Mouse (Mus musculus) ES-E14 (cell line): ENCODE results near the gene Fam110a. TPM values are rescaled to one million over a fixed set of nuclear protein-coding genes. Genes with fewer than 3 reads are reported as not detected.

ENCODE experiments used
- DNase-seq: peaks from one replicate; pipeline ENCODE4 v3.0.0-alpha.2; 2013; ENCODE audit warnings: low read depth, low spot score
- H3K27ac ChIP-seq: 2 replicates; pipeline ENCODE4 v1.5.1; 2012; ENCODE audit warnings: low read depth, mild to moderate bottlenecking, low read length, moderate library complexity, mixed read lengths; ENCODE audit not compliant: poor library complexity, insufficient read depth, severe bottlenecking
- H3K36me3 ChIP-seq: 2 replicates; pipeline ENCODE4 v1.6.1; 2012; ENCODE audit warnings: mild to moderate bottlenecking, low read length, moderate library complexity, mixed read lengths; ENCODE audit not compliant: control insufficient read depth, poor library complexity, insufficient read depth, severe bottlenecking
- H3K4me1 ChIP-seq, 2 experiments: fragments of 150-350 bp in 1 of 2; sonication (generic) in 1 of 2; 2 replicates each; pipeline ENCODE4 v1.6.1; 2012; ENCODE audit warnings: low read length in 2 of 2, mild to moderate bottlenecking in 1 of 2, mixed read lengths in 1 of 2; ENCODE audit not compliant: control insufficient read depth in 2 of 2, insufficient read depth in 2 of 2, poor library complexity in 1 of 2
- H3K4me3 ChIP-seq, 2 experiments: fragments of 150-350 bp in 1 of 2; sonication (generic) in 1 of 2; 2 replicates each; pipeline ENCODE4 v1.5.1; 2012; ENCODE audit warnings: low read length in 2 of 2, low read depth in 1 of 2, mild to moderate bottlenecking in 1 of 2, mixed read lengths in 1 of 2; ENCODE audit not compliant: insufficient read depth in 1 of 2, poor library complexity in 1 of 2, severe bottlenecking in 1 of 2
- H3K9ac ChIP-seq: 2 replicates; pipeline ENCODE4 v1.6.1; 2012; ENCODE audit warnings: low read depth, mild to moderate bottlenecking, low read length, mixed read lengths; ENCODE audit not compliant: poor library complexity, insufficient read depth, severe bottlenecking
- H3K9me3 ChIP-seq: fragments of 150-350 bp; sonication (generic); 2 replicates; pipeline ENCODE4 v1.6.1; 2012; ENCODE audit warnings: low read depth, mild to moderate bottlenecking, low read length; ENCODE audit not compliant: control insufficient read depth, insufficient read depth
- CHD2 ChIP-seq: IDR thresholded peaks from 2 replicates; pipeline ENCODE4 v1.6.1; 2014; ENCODE audit warnings: mild to moderate bottlenecking, low read depth, low read length, inconsistent platforms
- HCFC1 ChIP-seq: IDR thresholded peaks from 2 replicates; pipeline ENCODE4 v1.6.1; 2012; ENCODE audit warnings: low read length, inconsistent platforms, borderline replicate concordance; ENCODE audit not compliant: insufficient read depth
- MAFK ChIP-seq: IDR thresholded peaks from 2 replicates; pipeline ENCODE4 v1.6.1; 2014; ENCODE audit warnings: mild to moderate bottlenecking, low read depth, low read length, inconsistent platforms; ENCODE audit not compliant: insufficient read depth
- ZC3H11A ChIP-seq: IDR thresholded peaks from 2 replicates; pipeline ENCODE4 v1.6.1; 2012; ENCODE audit warnings: low read depth, mild to moderate bottlenecking, inconsistent platforms, low read length, borderline replicate concordance
- ZNF384 ChIP-seq: IDR thresholded peaks from 2 replicates; pipeline ENCODE4 v1.6.1; 2012; ENCODE audit warnings: low read depth, low read length, inconsistent platforms
- in situ Hi-C, 2 experiments: fragments of 600-800 bp; cut with MboI; formaldehyde crosslinking; loops; one replicate each; pipeline ENCODE4 v1.15.1; 2025; ENCODE audit warnings: low sequenced_read_pairs in 2 of 2, inconsistent platforms in 1 of 2; ENCODE audit not compliant: unreplicated experiment in 2 of 2
- total RNA-seq: library from RNA; depleted of rRNA; stranded (reverse); fragments of 300-350 nt; gene quantifications from 2 replicates; pipeline ENCODE4 v1.2.3, GENCODE M21; 2012

Gene Fam110a
- total RNA-seq, 1 experiment, result 5.8 TPM

GRCm38 (mm10) chr2:152020255-152020654 lies 40.2 kb upstream of the Fam110a start:
- Histone ChIP-seq H3K36me3 (no peaks in the 10 kb centered on the region), H3K4me1 (peaks cover 3 to 14% of the 10 kb centered on the region in 2 experiments), H3K9me3 (no peaks in the 10 kb centered on the region), H3K9ac (no peak overlapping the region), H3K27ac (no peak overlapping the region), H3K4me3 (no peak overlapping the region)
- in situ Hi-C loops, result loop anchor here in 1 of 2 experiments (10.0 kb wide), 1 partner anchor 345 kb away; no protein-coding TSS in a partner anchor
- DNase-seq, result no peak
- peak; percentile 19; the same call in 1 of the 2 replicates for TF ChIP-seq ZC3H11A
- TF ChIP-seq HCFC1, result no peak
- TF ChIP-seq ZNF384, result no peak
- TF ChIP-seq CHD2, result no peak

GRCm38 (mm10) chr2:152016666-152017065 lies 36.6 kb upstream of the Fam110a start:
- Histone ChIP-seq H3K4me3 (no peak overlapping the region), H3K4me1 (peaks cover 0 to 20% of the 10 kb centered on the region in 2 experiments; a peak in 2 of 4 replicates), H3K36me3 (no peaks in the 10 kb centered on the region), H3K27ac (peak overlapping the region; percentile 57; the same call in 1 of the 2 replicates), H3K9me3 (no peaks in the 10 kb centered on the region), H3K9ac (no peak overlapping the region)
- TF ChIP-seq CHD2 (no peak), MAFK (no peak), ZC3H11A (no peak), ZNF384 (no peak), HCFC1 (no peak)
- in situ Hi-C loops, result no loop called here
- DNase-seq, result no peak

DNA sequence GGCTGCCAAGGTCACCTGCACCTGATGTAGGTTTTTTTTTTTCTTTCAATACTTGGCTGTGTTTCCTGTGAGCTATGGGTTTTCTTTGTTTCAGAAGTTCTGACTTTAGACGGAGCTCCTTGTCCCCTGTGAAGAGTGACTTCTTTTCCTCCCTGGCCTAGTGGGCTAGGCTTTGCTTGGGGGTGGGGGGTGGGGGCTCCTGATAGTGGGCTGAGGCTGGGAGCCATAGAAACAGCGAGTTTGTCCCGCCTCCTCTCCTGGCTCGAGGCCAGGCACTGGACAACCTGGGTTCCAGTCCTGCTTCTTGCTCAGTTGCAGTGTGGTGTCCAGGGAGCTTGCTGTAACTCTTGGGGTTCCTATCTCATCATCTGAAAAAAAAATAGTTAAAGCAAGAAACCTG lies 36.0 kb upstream of the Fam110a start:
- Histone ChIP-seq H3K4me1 (peaks cover 0 to 25% of the 10 kb centered on the region in 2 experiments; a peak in 2 of 4 replicates), H3K4me3 (no peak overlapping the region), H3K9me3 (no peaks in the 10 kb centered on the region), H3K27ac (peak overlapping the region; percentile 57; the same call in 1 of the 2 replicates), H3K36me3 (no peaks in the 10 kb centered on the region), H3K9ac (no peak overlapping the region)
- no peak for DNase-seq
- TF ChIP-seq ZNF384, result peak; percentile 90; the same call in 1 of the 2 replicates
- no peak for TF ChIP-seq MAFK
- in situ Hi-C loops, result no loop called here

- no peaks in the 10 kb centered on the region for H3K36me3 ChIP-seq
Observed at GRCm38 (mm10) chr2:152012701-152013100, 32.7 kb upstream of the Fam110a start.

DNA sequence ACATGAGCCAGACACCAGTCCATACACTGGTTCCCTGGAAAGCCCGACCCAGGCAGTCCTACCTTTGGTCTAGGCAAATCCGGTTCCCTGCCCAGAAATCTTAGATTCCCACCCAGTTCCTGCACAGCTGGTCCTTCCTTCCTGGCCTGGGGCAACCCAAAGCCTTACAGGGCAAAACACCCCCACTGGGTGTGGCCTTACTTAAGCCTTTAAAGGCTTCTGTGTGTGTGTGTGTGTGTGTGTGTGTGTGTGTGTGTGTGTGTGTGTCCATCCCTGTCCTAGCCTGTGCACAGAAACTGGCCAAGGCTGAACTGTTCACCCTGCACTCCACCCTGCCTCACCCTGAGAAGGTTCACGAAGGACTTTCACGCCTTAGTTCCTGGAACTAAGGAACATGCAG lies 32.2 kb upstream of the Fam110a start:
- TF ChIP-seq HCFC1 (no peak), CHD2 (no peak), ZC3H11A (no peak), MAFK (no peak), ZNF384 (no peak)
- no peaks in the 10 kb centered on the region for H3K36me3 ChIP-seq
- in situ Hi-C loops, result no loop called here
- peak overlapping the region; percentile 18; the same call in 1 of the 2 replicates for H3K9ac ChIP-seq
- H3K4me3 ChIP-seq, result peak overlapping the region in 1 of 2 experiments; percentile 12; a peak in 1 of 4 replicates
- peaks cover 3 to 37% of the 10 kb centered on the region in 2 experiments; a peak in 3 of 4 replicates for H3K4me1 ChIP-seq
- H3K27ac ChIP-seq, result peak overlapping the region; percentile 96
- DNase-seq, result peak; percentile 87
- no peaks in the 10 kb centered on the region for H3K9me3 ChIP-seq

More at GRCm38 (mm10) chr2:152012701-152013100, 32.7 kb upstream of the Fam110a start:
- TF ChIP-seq MAFK (no peak), ZNF384 (no peak), ZC3H11A (no peak)
- no peak for DNase-seq
- in situ Hi-C loops, result no loop called here
- no peak overlapping the region; the same call in 1 of the 2 replicates for H3K9ac ChIP-seq
- H3K9me3 ChIP-seq, result no peaks in the 10 kb centered on the region
- H3K27ac ChIP-seq, result peak overlapping the region; percentile 96
- no peak overlapping the region for H3K4me3 ChIP-seq
- peaks cover 3 to 34% of the 10 kb centered on the region in 2 experiments; a peak in 3 of 4 replicates for H3K4me1 ChIP-seq
